Mouse (Mus musculus) limb, embryonic 11.5 days (tissue): ENCODE results near the gene Gm10392. TPM values are rescaled to one million over a fixed set of nuclear protein-coding genes. Genes with fewer than 3 reads are reported as not detected.
A peak's percentile ranks its signal among the peaks of the same experiment; 100 is the strongest.

Source experiments
- ATAC-seq: fragments of 200-750 bp; cut with Nextera tagmentation; 2 replicates; pipeline ENCODE4 v1.8.0; 2017; ENCODE audit warnings: low read depth; ENCODE audit not compliant: insufficient number of reproducible peaks, low FRiP score, low TSS enrichment
- DNase-seq: peaks from one replicate; pipeline ENCODE4 v3.0.0-alpha.2; 2015; ENCODE audit warnings: low spot score
- H3K27ac ChIP-seq: fragments of 300-500 bp; sonication (generic); replicated peaks from 2 replicates; pipeline ENCODE4 v1.5.1; 2014; ENCODE audit warnings: low read depth, mild to moderate bottlenecking, low read length
- H3K27me3 ChIP-seq: fragments of 300-500 bp; sonication (generic); 2 replicates; pipeline ENCODE4 v1.6.1; 2014; ENCODE audit warnings: mild to moderate bottlenecking, low read length, mixed read lengths; ENCODE audit not compliant: control insufficient read depth, insufficient read depth
- H3K36me3 ChIP-seq: fragments of 300-500 bp; sonication (generic); 2 replicates; pipeline ENCODE4 v1.6.1; 2014; ENCODE audit warnings: mild to moderate bottlenecking, low read length, moderate library complexity, mixed read lengths; ENCODE audit not compliant: control insufficient read depth, insufficient read depth
- H3K4me1 ChIP-seq: fragments of 300-500 bp; sonication (generic); 2 replicates; pipeline ENCODE4 v1.6.1; 2014; ENCODE audit warnings: low read length, mixed read lengths; ENCODE audit not compliant: control insufficient read depth, insufficient read depth
- H3K4me2 ChIP-seq: fragments of 300-500 bp; sonication (generic); 2 replicates; pipeline ENCODE4 v1.6.1; 2014; ENCODE audit warnings: low read depth, mild to moderate bottlenecking, moderate library complexity; ENCODE audit not compliant: severe bottlenecking
- H3K4me3 ChIP-seq: fragments of 300-500 bp; sonication (generic); 2 replicates; pipeline ENCODE4 v1.5.1; 2014; ENCODE audit warnings: low read depth, low read length
- H3K9ac ChIP-seq: fragments of 300-500 bp; sonication (generic); 2 replicates; pipeline ENCODE4 v1.6.1; 2014; ENCODE audit warnings: mild to moderate bottlenecking, low read length
- H3K9me3 ChIP-seq: fragments of 300-500 bp; sonication (generic); 2 replicates; pipeline ENCODE4 v1.6.1; 2016; ENCODE audit warnings: low read length; ENCODE audit not compliant: control insufficient read depth
- WGBS: fragments of 180-500 bp; shearing (Covaris S2); extraction: QIAGEN DNeasy Blood & Tissue Kit; methylation state at CpG from one replicate; pipeline ENCODE4 v1.1.7; 2014; 5-methylcytosine and 5-hydroxymethylcytosine counted together
- polyA plus RNA-seq: library from polyadenylated mRNA; unstranded; fragments of >200 nt; fragmentation: Nextera tagmentation; extraction: Ambion mirVana; gene quantifications from 2 replicates; pipeline ENCODE4 v1.2.1, GENCODE M21; 2014

Gm10392 gene
- polyA plus RNA-seq, 1 experiment from 2014 or later, result not detected

GRCm38 (mm10) chr11:77504377-77504776 is 14.6 kb downstream of the Gm10392 start:
- no peak overlapping the region for H3K4me3 ChIP-seq
- H3K36me3 ChIP-seq, result peaks cover 27% of the 10 kb centered on the region
- H3K27me3 ChIP-seq, result no peaks in the 10 kb centered on the region
- H3K4me1 ChIP-seq, result peaks cover 11% of the 10 kb centered on the region
- no peaks in the 10 kb centered on the region for H3K9me3 ChIP-seq
- DNase-seq (no peak), ATAC-seq (no peak)
- WGBS, result 96% methylated on average over 19 of the region's 19 CpGs
- H3K9ac ChIP-seq, result no peak overlapping the region
- H3K27ac ChIP-seq, result no peak overlapping the region
- no peak overlapping the region for H3K4me2 ChIP-seq

- Histone ChIP-seq H3K36me3 (peaks cover 28% of the 10 kb centered on the region), H3K27ac (no peak overlapping the region), H3K9me3 (no peaks in the 10 kb centered on the region)
Measured at GRCm38 (mm10) chr11:77503511-77503910, 15.5 kb downstream of the Gm10392 start.

GRCm38 (mm10) chr11:77502481-77502880 is 16.5 kb downstream of the Gm10392 start:
- WGBS, result 80% methylated on average over 6 of the region's 6 CpGs
- Histone ChIP-seq H3K27me3 (no peaks in the 10 kb centered on the region), H3K27ac (no peak overlapping the region), H3K4me3 (no peak overlapping the region), H3K4me1 (peaks cover 11% of the 10 kb centered on the region; the same call in 1 of the 2 replicates), H3K9me3 (no peaks in the 10 kb centered on the region), H3K9ac (no peak overlapping the region), H3K36me3 (peaks cover 28% of the 10 kb centered on the region), H3K4me2 (no peak overlapping the region)
- no peak for ATAC-seq
- no peak for DNase-seq

More at GRCm38 (mm10) chr11:77503511-77503910, 15.5 kb downstream of the Gm10392 start:
- Histone ChIP-seq H3K4me1 (peaks cover 12% of the 10 kb centered on the region), H3K4me2 (no peak overlapping the region), H3K4me3 (no peak overlapping the region), H3K9ac (no peak overlapping the region), H3K27me3 (no peaks in the 10 kb centered on the region)
- WGBS, result 83% methylated on average over 3 of the region's 3 CpGs
- no peak for DNase-seq
- ATAC-seq, result no peak

GRCm38 (mm10) chr11:77501971-77502370 is 17.0 kb downstream of the Gm10392 start:
- Histone ChIP-seq H3K4me2 (no peak overlapping the region), H3K4me1 (peaks cover 15% of the 10 kb centered on the region), H3K9me3 (no peaks in the 10 kb centered on the region), H3K27me3 (no peaks in the 10 kb centered on the region), H3K27ac (no peak overlapping the region), H3K4me3 (no peak overlapping the region), H3K9ac (no peak overlapping the region), H3K36me3 (peaks cover 28% of the 10 kb centered on the region)
- no peak for ATAC-seq
- DNase-seq, result no peak
- 94% methylated on average over 4 of the region's 4 CpGs for WGBS

GRCm38 (mm10) chr11:77501392-77501791 is 17.6 kb downstream of the Gm10392 start:
- no peak overlapping the region for H3K9ac ChIP-seq
- peaks cover 17% of the 10 kb centered on the region for H3K4me1 ChIP-seq
- H3K9me3 ChIP-seq, result no peaks in the 10 kb centered on the region
- ATAC-seq (no peak), DNase-seq (peak; percentile 77)
- H3K4me3 ChIP-seq, result no peak overlapping the region
- H3K36me3 ChIP-seq, result peaks cover 24% of the 10 kb centered on the region
- H3K27ac ChIP-seq, result no peak overlapping the region
- WGBS, result 35% methylated on average over 5 of the region's 5 CpGs
- H3K4me2 ChIP-seq, result no peak overlapping the region
- no peaks in the 10 kb centered on the region for H3K27me3 ChIP-seq

GRCm38 (mm10) chr11:77500361-77501325 is 18.4 kb downstream of the Gm10392 start:
- DNase-seq, result no peak
- Histone ChIP-seq H3K27me3 (no peaks in the 10 kb centered on the region), H3K9me3 (no peaks in the 10 kb centered on the region), H3K4me2 (no peak overlapping the region), H3K4me3 (no peak overlapping the region), H3K36me3 (peaks cover 17% of the 10 kb centered on the region), H3K9ac (no peak overlapping the region; the same call in 1 of the 2 replicates), H3K27ac (no peak overlapping the region), H3K4me1 (peaks cover 17% of the 10 kb centered on the region)
- ATAC-seq, result no peak
- WGBS, result 88% methylated on average over 17 of the region's 17 CpGs

GRCm38 (mm10) chr11:77499354-77499753 is 19.6 kb downstream of the Gm10392 start:
- no peak for DNase-seq
- Histone ChIP-seq H3K9me3 (no peaks in the 10 kb centered on the region), H3K4me2 (no peak overlapping the region), H3K4me3 (no peak overlapping the region), H3K4me1 (peaks cover 26% of the 10 kb centered on the region), H3K27ac (no peak overlapping the region), H3K27me3 (no peaks in the 10 kb centered on the region), H3K36me3 (peaks cover 7% of the 10 kb centered on the region; the same call in 1 of the 2 replicates), H3K9ac (no peak overlapping the region)
- no peak for ATAC-seq
- 86% methylated on average over 7 of the region's 7 CpGs for WGBS

- no peak for ATAC-seq
- Histone ChIP-seq H3K27ac (0 out of 2 replicates have a peak overlapping the region, but pooled peaks have one; percentile 15), H3K4me1 (peaks cover 31% of the 10 kb centered on the region), H3K4me3 (no peak overlapping the region), H3K36me3 (peaks cover 5% of the 10 kb centered on the region; the same call in 1 of the 2 replicates), H3K9ac (no peak overlapping the region), H3K9me3 (no peaks in the 10 kb centered on the region), H3K27me3 (no peaks in the 10 kb centered on the region), H3K4me2 (no peak overlapping the region)
- WGBS, result 76% methylated on average over 12 of the region's 12 CpGs
- DNase-seq, result no peak
Measured at GRCm38 (mm10) chr11:77498261-77499139, 20.5 kb downstream of the Gm10392 start.
